Mouse (Mus musculus) heart, embryonic 15.5 days (tissue): Measurements from ENCODE around the gene Leap2. TPM values are rescaled to one million over a fixed set of nuclear protein-coding genes. Genes with fewer than 3 reads are reported as not detected.

Source experiments
- ATAC-seq: fragments of 200-750 bp; cut with Nextera tagmentation; replicated peaks from 2 replicates; pipeline ENCODE4 v1.8.0; 2017; ENCODE audit warnings: low read depth, moderate TSS enrichment; ENCODE audit not compliant: insufficient number of reproducible peaks, insufficient read depth, low FRiP score
- H3K27ac ChIP-seq: fragments of 300-500 bp; sonication (generic); 2 replicates; pipeline ENCODE4 v1.5.1; 2015; ENCODE audit warnings: mild to moderate bottlenecking, inconsistent platforms
- H3K27me3 ChIP-seq: fragments of 300-500 bp; sonication (generic); 2 replicates; pipeline ENCODE4 v1.6.1; 2015; ENCODE audit warnings: inconsistent platforms
- H3K36me3 ChIP-seq: fragments of 300-500 bp; sonication (generic); 2 replicates; pipeline ENCODE4 v1.6.1; 2015; ENCODE audit warnings: mild to moderate bottlenecking, inconsistent platforms
- H3K4me1 ChIP-seq: fragments of 300-500 bp; sonication (generic); replicated peaks from 2 replicates; pipeline ENCODE4 v1.6.1; 2015; ENCODE audit warnings: inconsistent platforms
- H3K4me2 ChIP-seq: fragments of 300-500 bp; sonication (generic); 2 replicates; pipeline ENCODE4 v1.6.1; 2015; ENCODE audit warnings: inconsistent platforms, mild to moderate bottlenecking, moderate library complexity
- H3K4me3 ChIP-seq: fragments of 300-500 bp; sonication (generic); 2 replicates; pipeline ENCODE4 v1.5.1; 2015; ENCODE audit warnings: mild to moderate bottlenecking, inconsistent platforms
- H3K9ac ChIP-seq: fragments of 300-500 bp; sonication (generic); 2 replicates; pipeline ENCODE4 v1.6.1; 2015; ENCODE audit warnings: mild to moderate bottlenecking, inconsistent platforms
- H3K9me3 ChIP-seq: fragments of 300-500 bp; sonication (generic); replicated peaks from 2 replicates; pipeline ENCODE4 v1.6.1; 2016; ENCODE audit warnings: inconsistent platforms
- WGBS: fragments of 180-500 bp; shearing (Covaris S2); methylation state at CpG from one replicate; pipeline ENCODE4 v1.1.7; 2015; ENCODE audit warnings: mixed read lengths; 5-methylcytosine and 5-hydroxymethylcytosine counted together
- microRNA-seq: library from miRNA; unstranded; fragments of <30 nt; microRNA quantifications from one replicate; pipeline ENCODE4, GENCODE M21; 2016
- polyA plus RNA-seq: library from polyadenylated mRNA; unstranded; fragments of >200 nt; fragmentation: Nextera tagmentation; extraction: Ambion mirVana; gene quantifications from 2 replicates; pipeline ENCODE4 v1.2.1, GENCODE M21; 2015

Leap2 gene
- polyA plus RNA-seq, 1 experiment from 2014 or later = 0.34 TPM

GRCm38 (mm10) chr11:53425251-53425650 lies 2.3 kb upstream of the Leap2 start:
- Histone ChIP-seq H3K9me3 (no peaks in the 10 kb centered on the region), H3K4me1 (peaks cover 21% of the 10 kb centered on the region), H3K27me3 (no peaks in the 10 kb centered on the region), H3K4me3 (no peak overlapping the region), H3K9ac (no peak overlapping the region), H3K4me2 (no peak overlapping the region), H3K36me3 (peaks cover 21% of the 10 kb centered on the region), H3K27ac (0 out of 2 replicates have a peak overlapping the region, but pooled peaks have one; percentile 13)
- ATAC-seq = no peak
- WGBS = 42% methylated on average over 3 of the region's 3 CpGs

- no peak for ATAC-seq
- Histone ChIP-seq H3K36me3 (peaks cover 25% of the 10 kb centered on the region), H3K4me1 (peaks cover 21% of the 10 kb centered on the region), H3K27me3 (no peaks in the 10 kb centered on the region), H3K9me3 (no peaks in the 10 kb centered on the region), H3K9ac (no peak overlapping the region), H3K4me3 (no peak overlapping the region), H3K4me2 (no peak overlapping the region), H3K27ac (0 out of 2 replicates have a peak overlapping the region, but pooled peaks have one; percentile 13)
- 48% methylated on average over 2 of the region's 2 CpGs for WGBS
These were observed 1.9 kb upstream of the Leap2 start for GRCm38 (mm10) chr11:53424826-53425225.

- no peaks in the 10 kb centered on the region for H3K27me3 ChIP-seq
- no peak overlapping the region for H3K4me2 ChIP-seq
- no peaks in the 10 kb centered on the region for H3K9me3 ChIP-seq
- H3K9ac ChIP-seq = no peak overlapping the region
- H3K4me3 ChIP-seq = no peak overlapping the region
- no peaks in the 10 kb centered on the region for H3K4me1 ChIP-seq
- H3K36me3 ChIP-seq = peaks cover 59% of the 10 kb centered on the region
- ATAC-seq = no peak
- no peak overlapping the region for H3K27ac ChIP-seq
These were observed 4.9 kb downstream of the Leap2 start for GRCm38 (mm10) chr11:53418048-53418447.

GRCm38 (mm10) chr11:53413871-53414270 lies 9.1 kb downstream of the Leap2 start:
- no peak overlapping the region for H3K4me3 ChIP-seq
- no peak overlapping the region for H3K9ac ChIP-seq
- no peaks in the 10 kb centered on the region for H3K27me3 ChIP-seq
- no peak overlapping the region for H3K4me2 ChIP-seq
- no peak for ATAC-seq
- no peaks in the 10 kb centered on the region for H3K9me3 ChIP-seq
- H3K4me1 ChIP-seq = no peaks in the 10 kb centered on the region
- H3K36me3 ChIP-seq = peaks cover 81% of the 10 kb centered on the region
- WGBS = 92% methylated on average over 4 of the region's 4 CpGs
- no peak overlapping the region for H3K27ac ChIP-seq

- no peak overlapping the region for H3K4me3 ChIP-seq
- H3K9ac ChIP-seq = no peak overlapping the region
- no peak for ATAC-seq
- no peak overlapping the region for H3K4me2 ChIP-seq
- peaks cover 88% of the 10 kb centered on the region for H3K36me3 ChIP-seq
- no peaks in the 10 kb centered on the region for H3K4me1 ChIP-seq
- H3K9me3 ChIP-seq = no peaks in the 10 kb centered on the region
- no peak overlapping the region for H3K27ac ChIP-seq
- H3K27me3 ChIP-seq = no peaks in the 10 kb centered on the region
These were observed 11.2 kb downstream of the Leap2 start for GRCm38 (mm10) chr11:53411738-53412137.

GRCm38 (mm10) chr11:53403638-53404037 lies 19.3 kb downstream of the Leap2 start:
- no peak overlapping the region for H3K9ac ChIP-seq
- no peaks in the 10 kb centered on the region for H3K4me1 ChIP-seq
- H3K36me3 ChIP-seq = peaks cover 87% of the 10 kb centered on the region
- no peak overlapping the region for H3K4me2 ChIP-seq
- 90% methylated on average over 1 of the region's 1 CpGs for WGBS
- no peak for ATAC-seq
- no peak overlapping the region for H3K4me3 ChIP-seq
- no peaks in the 10 kb centered on the region for H3K27me3 ChIP-seq
- no peak overlapping the region for H3K27ac ChIP-seq
- H3K9me3 ChIP-seq = no peaks in the 10 kb centered on the region

GRCm38 (mm10) chr11:53393856-53394255 lies 29.1 kb downstream of the Leap2 start:
- Histone ChIP-seq H3K27me3 (no peaks in the 10 kb centered on the region), H3K9me3 (no peaks in the 10 kb centered on the region), H3K4me3 (no peak overlapping the region), H3K27ac (no peak overlapping the region), H3K36me3 (peaks cover 63% of the 10 kb centered on the region), H3K4me2 (no peak overlapping the region), H3K4me1 (no peaks in the 10 kb centered on the region), H3K9ac (no peak overlapping the region)
- 86% methylated on average over 1 of the region's 1 CpGs for WGBS
- ATAC-seq = no peak

GRCm38 (mm10) chr11:53383758-53384428 lies 39.1 kb downstream of the Leap2 start:
- no peak overlapping the region for H3K27ac ChIP-seq
- H3K9ac ChIP-seq = no peak overlapping the region
- H3K9me3 ChIP-seq = no peaks in the 10 kb centered on the region
- H3K36me3 ChIP-seq = peaks cover 28% of the 10 kb centered on the region
- no peaks in the 10 kb centered on the region for H3K27me3 ChIP-seq
- no peak overlapping the region for H3K4me3 ChIP-seq
- peaks cover 2% of the 10 kb centered on the region for H3K4me1 ChIP-seq
- H3K4me2 ChIP-seq = no peak overlapping the region
- 95% methylated on average over 2 of the region's 2 CpGs for WGBS
- ATAC-seq = no peak

- peaks cover 44% of the 10 kb centered on the region for H3K36me3 ChIP-seq
- H3K9ac ChIP-seq = no peak overlapping the region
- ATAC-seq = no peak
- H3K4me3 ChIP-seq = no peak overlapping the region
- no peaks in the 10 kb centered on the region for H3K27me3 ChIP-seq
- no peak overlapping the region for H3K27ac ChIP-seq
- no peak overlapping the region for H3K4me2 ChIP-seq
- peaks cover 9% of the 10 kb centered on the region for H3K4me1 ChIP-seq
- WGBS = 81% methylated on average over 1 of the region's 1 CpGs
- no peaks in the 10 kb centered on the region for H3K9me3 ChIP-seq
These were observed 44.1 kb downstream of the Leap2 start for GRCm38 (mm10) chr11:53378918-53379317.

Small RNAs within 50 kb of the gene (microRNA-seq; reads per million reads assigned to microRNA genes)
- gene Mir6920 = 0.63 reads per million

Other genes with a start within 250 kb of the Leap2 start
- gene Hspa4, start 122.7 kb downstream of the Leap2 start, polyA plus RNA-seq = 58.0 and 61.5 TPM in 2 replicates
- 12.2 and 14.3 TPM in 2 replicates for gene Zcchc10, start 98.5 kb downstream of the Leap2 start, polyA plus RNA-seq
- 30.5 and 37.7 TPM in 2 replicates for gene Aff4, start 72.3 kb downstream of the Leap2 start, polyA plus RNA-seq
- gene Uqcrq, start 7.7 kb upstream of the Leap2 start, polyA plus RNA-seq = 1,038 and 1,358 TPM in 2 replicates
- 1.4 TPM in 2 replicates for gene Gdf9, start 7.9 kb upstream of the Leap2 start, polyA plus RNA-seq
- gene Gm10447, start 33.9 kb upstream of the Leap2 start, polyA plus RNA-seq = 0.16 TPM in 1 of 2 replicates, not detected in the other
- 2.5 and 2.6 TPM in 2 replicates for gene Shroom1, start 34.0 kb upstream of the Leap2 start, polyA plus RNA-seq
- gene Gm9837, start 47.3 kb upstream of the Leap2 start, polyA plus RNA-seq = not detected in 2 replicates
- not detected in 2 replicates for gene Gm9945, start 57.0 kb upstream of the Leap2 start, polyA plus RNA-seq
- gene Sowaha, start 57.1 kb upstream of the Leap2 start, polyA plus RNA-seq = 0.34 and 0.48 TPM in 2 replicates
- 18.8 and 23.3 TPM in 2 replicates for gene Sept8, start 96.1 kb upstream of the Leap2 start, polyA plus RNA-seq
- gene Kif3a, start 144.2 kb upstream of the Leap2 start, polyA plus RNA-seq = 43.5 and 43.6 TPM in 2 replicates
- gene Il4, start 195.5 kb upstream of the Leap2 start, polyA plus RNA-seq = 0.33 and 0.82 TPM in 2 replicates
- gene Il13, start 211.5 kb upstream of the Leap2 start, polyA plus RNA-seq = not detected in 2 replicates